Mouse (Mus musculus) lung, adult 2 months (tissue): ENCODE measurements around the gene Cacna1a.

Source experiments
- CTCF ChIP-seq: fragments of 200-500 bp; IDR thresholded peaks from 2 replicates; pipeline ENCODE4 v1.5.1; 2011; ENCODE audit warnings: mild to moderate bottlenecking, low read length, control low read depth; ENCODE audit not compliant: insufficient read depth
- POLR2A ChIP-seq: fragments of 200-500 bp; IDR thresholded peaks from 2 replicates; pipeline ENCODE4 v1.6.1; 2011; ENCODE audit warnings: low read depth, mild to moderate bottlenecking, control low read depth, low read length, borderline replicate concordance; ENCODE audit errors: extremely low read depth

DNA sequence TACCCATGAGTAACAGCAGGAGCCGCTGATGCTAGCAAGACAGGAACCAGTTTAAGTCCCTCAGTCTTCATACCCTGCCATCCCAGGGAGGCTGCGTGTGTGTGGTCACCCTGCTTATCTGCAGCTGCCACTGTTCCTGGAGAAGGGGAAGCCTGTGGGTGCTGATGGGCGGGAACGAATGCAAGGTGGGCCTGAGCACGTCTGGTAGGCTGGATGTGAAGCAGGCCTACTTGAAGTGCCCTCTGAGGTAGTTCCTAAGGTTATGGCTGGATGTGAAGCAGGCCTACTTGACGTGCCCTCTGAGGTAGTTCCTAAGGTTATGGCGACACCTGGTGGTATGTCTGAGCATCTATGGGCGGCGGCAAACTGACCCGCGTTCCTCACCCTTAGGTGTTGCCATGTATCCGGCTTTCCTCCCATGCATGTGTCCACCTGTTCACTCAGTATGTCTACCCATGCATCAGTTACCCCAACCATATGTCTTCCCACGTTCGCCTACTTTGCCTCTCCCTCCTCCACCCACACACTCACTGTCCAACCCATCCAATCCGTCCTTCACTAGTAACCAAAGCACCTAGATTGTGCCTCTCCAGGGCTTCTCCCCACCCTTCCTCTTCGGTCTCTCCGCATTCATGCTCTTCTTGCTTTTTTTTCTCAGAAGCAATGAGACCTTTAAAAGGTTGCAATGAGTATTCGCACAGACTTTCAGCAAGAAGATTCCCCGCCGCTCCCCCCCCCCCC lies 30.4 kb upstream of the Cacna1a start:
- TF ChIP-seq CTCF (peak; percentile 91), POLR2A (no peak)
